Mouse (Mus musculus) heart, embryonic 15.5 days (tissue): ENCODE measurements around the gene Spata46. TPM values are rescaled to one million over a fixed set of nuclear protein-coding genes. Genes with fewer than 3 reads are reported as not detected.

Experiments used
- ATAC-seq: fragments of 200-750 bp; cut with Nextera tagmentation; replicated peaks from 2 replicates; pipeline ENCODE4 v1.8.0; 2017; ENCODE audit warnings: low read depth, moderate TSS enrichment; ENCODE audit not compliant: insufficient number of reproducible peaks, insufficient read depth, low FRiP score
- H3K27ac ChIP-seq: fragments of 300-500 bp; sonication (generic); 2 replicates; pipeline ENCODE4 v1.5.1; 2015; ENCODE audit warnings: mild to moderate bottlenecking, inconsistent platforms
- H3K27me3 ChIP-seq: fragments of 300-500 bp; sonication (generic); 2 replicates; pipeline ENCODE4 v1.6.1; 2015; ENCODE audit warnings: inconsistent platforms
- H3K36me3 ChIP-seq: fragments of 300-500 bp; sonication (generic); 2 replicates; pipeline ENCODE4 v1.6.1; 2015; ENCODE audit warnings: mild to moderate bottlenecking, inconsistent platforms
- H3K4me1 ChIP-seq: fragments of 300-500 bp; sonication (generic); replicated peaks from 2 replicates; pipeline ENCODE4 v1.6.1; 2015; ENCODE audit warnings: inconsistent platforms
- H3K4me2 ChIP-seq: fragments of 300-500 bp; sonication (generic); 2 replicates; pipeline ENCODE4 v1.6.1; 2015; ENCODE audit warnings: inconsistent platforms, mild to moderate bottlenecking, moderate library complexity
- H3K4me3 ChIP-seq: fragments of 300-500 bp; sonication (generic); 2 replicates; pipeline ENCODE4 v1.5.1; 2015; ENCODE audit warnings: mild to moderate bottlenecking, inconsistent platforms
- H3K9ac ChIP-seq: fragments of 300-500 bp; sonication (generic); 2 replicates; pipeline ENCODE4 v1.6.1; 2015; ENCODE audit warnings: mild to moderate bottlenecking, inconsistent platforms
- H3K9me3 ChIP-seq: fragments of 300-500 bp; sonication (generic); replicated peaks from 2 replicates; pipeline ENCODE4 v1.6.1; 2016; ENCODE audit warnings: inconsistent platforms
- WGBS: fragments of 180-500 bp; shearing (Covaris S2); methylation state at CpG from one replicate; pipeline ENCODE4 v1.1.7; 2015; ENCODE audit warnings: mixed read lengths; 5-methylcytosine and 5-hydroxymethylcytosine counted together
- polyA plus RNA-seq: library from polyadenylated mRNA; unstranded; fragments of >200 nt; fragmentation: Nextera tagmentation; extraction: Ambion mirVana; gene quantifications from 2 replicates; pipeline ENCODE4 v1.2.1, GENCODE M21; 2015

The Spata46 gene
- polyA plus RNA-seq, result 1.6 and 1.7 TPM in 2 replicates

GRCm38 (mm10) chr1:170308503-170308902 is at the start of gene Spata46:
Spata46 (plus strand) TSS chr1:170308803.
- no peak within 1 kb of the TSS for H3K4me3 ChIP-seq

DNA sequence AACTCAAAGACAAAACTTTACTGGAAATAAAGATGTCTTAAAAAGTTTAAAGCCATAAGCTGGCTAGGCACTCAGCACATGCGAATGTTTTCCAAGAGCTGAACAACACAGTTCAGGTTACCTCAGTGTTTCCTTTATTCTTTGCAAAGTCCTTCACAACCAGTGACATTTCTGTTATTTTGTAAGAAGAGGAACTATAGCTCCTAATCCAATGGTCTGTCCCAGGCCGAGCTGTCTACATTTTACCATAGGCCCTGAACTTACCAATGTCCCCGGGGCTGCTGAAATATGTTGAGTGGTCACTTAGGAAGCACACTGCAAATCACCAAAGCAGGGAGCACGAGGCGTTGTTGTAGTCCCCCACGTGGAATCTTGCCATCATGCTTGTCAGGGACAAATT is 38.3 kb upstream of the Spata46 start:
- no peak for ATAC-seq
- Histone ChIP-seq H3K27me3 (no peaks in the 10 kb centered on the region), H3K9me3 (no peaks in the 10 kb centered on the region), H3K4me3 (no peak overlapping the region), H3K9ac (no peak overlapping the region), H3K4me2 (no peak overlapping the region), H3K4me1 (0 out of 2 replicates have a peak, but pooled peaks cover 2% of the 10 kb centered on the region), H3K27ac (no peak overlapping the region), H3K36me3 (no peaks in the 10 kb centered on the region)
- WGBS, result 66% methylated on average over 6 of the region's 6 CpGs

More at GRCm38 (mm10) chr1:170308503-170308902, at the start of gene Spata46:
- Histone ChIP-seq H3K9me3 (no peaks in the 10 kb centered on the region), H3K27ac (no peak within 1 kb of the TSS), H3K27me3 (no peaks in the 10 kb centered on the region), H3K36me3 (no peaks in the 10 kb centered on the region), H3K4me2 (no peak within 1 kb of the TSS), H3K9ac (no peak within 1 kb of the TSS), H3K4me1 (no peaks in the 10 kb centered on the region)
- WGBS, result 82% methylated on average over 4 of the region's 4 CpGs
- ATAC-seq, result no peak

DNA sequence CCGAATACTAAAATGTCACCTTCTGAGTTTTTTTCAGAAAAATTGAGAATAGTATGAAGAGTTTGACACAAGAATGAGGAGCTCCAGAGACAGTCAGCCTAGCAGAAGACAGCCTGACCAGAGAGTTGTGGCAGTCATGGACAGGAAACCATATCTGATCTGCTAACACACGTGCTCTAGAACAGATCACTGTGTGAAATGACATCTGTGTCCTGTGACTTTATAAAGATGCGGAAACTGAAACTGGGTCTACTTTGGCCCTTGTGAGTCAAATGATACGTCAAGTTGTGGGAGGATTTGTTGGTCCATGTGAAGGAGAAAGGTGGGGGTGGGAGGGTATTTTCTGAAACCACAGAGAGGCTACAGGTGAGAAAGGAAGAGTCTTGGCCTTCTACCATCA is 37.9 kb upstream of the Spata46 start:
- no peak overlapping the region for H3K27ac ChIP-seq
- H3K27me3 ChIP-seq, result no peaks in the 10 kb centered on the region
- H3K36me3 ChIP-seq, result no peaks in the 10 kb centered on the region
- ATAC-seq, result no peak
- no peaks in the 10 kb centered on the region for H3K9me3 ChIP-seq
- H3K4me3 ChIP-seq, result no peak overlapping the region
- H3K4me2 ChIP-seq, result no peak overlapping the region
- H3K4me1 ChIP-seq, result 0 out of 2 replicates have a peak, but pooled peaks cover 2% of the 10 kb centered on the region
- WGBS, result 70% methylated on average over 4 of the region's 4 CpGs
- H3K9ac ChIP-seq, result no peak overlapping the region

DNA sequence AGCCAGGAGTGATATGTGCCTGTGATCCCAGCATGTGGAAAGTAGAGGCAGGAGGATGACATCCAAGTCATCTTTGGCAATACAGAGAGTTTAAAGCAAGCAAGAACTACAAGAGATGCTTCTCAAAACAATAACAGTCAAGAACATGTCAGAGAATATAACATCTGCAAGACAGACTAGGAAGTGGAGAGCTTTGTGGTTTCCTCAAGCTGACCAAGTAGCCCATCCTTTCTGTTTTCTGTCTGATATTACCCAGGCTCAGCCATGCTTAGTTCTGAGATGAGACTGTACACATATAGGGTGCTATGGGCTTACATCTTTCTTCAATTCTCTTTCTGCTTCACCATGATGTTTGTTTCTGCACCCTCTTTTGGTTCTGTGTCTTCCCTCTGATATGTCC is 35.4 kb upstream of the Spata46 start:
- no peak for ATAC-seq

DNA sequence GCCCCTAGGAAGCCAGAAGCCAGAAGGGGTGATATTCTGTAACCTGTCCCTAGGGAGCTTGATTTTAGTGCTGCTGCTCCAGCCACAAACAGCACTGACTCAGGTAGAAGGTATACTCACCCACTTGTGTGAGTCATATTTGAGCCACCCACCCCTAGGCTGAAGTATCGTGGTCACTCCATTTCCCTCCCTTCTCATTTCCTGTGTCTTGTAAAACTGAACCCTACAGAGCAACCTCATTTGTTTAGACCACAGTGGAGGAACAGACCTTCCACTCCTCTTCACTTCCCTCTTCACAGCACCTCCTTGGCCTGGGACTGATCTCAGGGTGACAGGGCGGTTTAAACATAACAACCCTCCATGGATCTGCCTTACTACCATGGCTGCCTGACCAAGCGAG is 31.6 kb upstream of the Spata46 start, which contains the start of gene Sh2d1b1:
Gene Sh2d1b1 (plus strand): TSS at position 305 of the 400 bp plus-strand sequence.
- Histone ChIP-seq H3K27ac (no peak within 1 kb of the TSS), H3K4me3 (no peak within 1 kb of the TSS), H3K27me3 (no peaks in the 10 kb centered on the region), H3K4me1 (no peaks in the 10 kb centered on the region), H3K9ac (no peak within 1 kb of the TSS), H3K9me3 (no peaks in the 10 kb centered on the region), H3K36me3 (no peaks in the 10 kb centered on the region), H3K4me2 (no peak within 1 kb of the TSS)
- no peak for ATAC-seq
- WGBS, result 48% methylated on average over 3 of the region's 3 CpGs

More for the DNA sequence above, 35.4 kb upstream of the Spata46 start:
- no peaks in the 10 kb centered on the region for H3K9me3 ChIP-seq
- no peak overlapping the region for H3K9ac ChIP-seq
- no peak overlapping the region for H3K4me3 ChIP-seq
- no peaks in the 10 kb centered on the region for H3K27me3 ChIP-seq
- no peak overlapping the region for H3K4me2 ChIP-seq
- no peak overlapping the region for H3K27ac ChIP-seq
- H3K36me3 ChIP-seq, result no peaks in the 10 kb centered on the region
- H3K4me1 ChIP-seq, result 0 out of 2 replicates have a peak, but pooled peaks cover 2% of the 10 kb centered on the region

DNA sequence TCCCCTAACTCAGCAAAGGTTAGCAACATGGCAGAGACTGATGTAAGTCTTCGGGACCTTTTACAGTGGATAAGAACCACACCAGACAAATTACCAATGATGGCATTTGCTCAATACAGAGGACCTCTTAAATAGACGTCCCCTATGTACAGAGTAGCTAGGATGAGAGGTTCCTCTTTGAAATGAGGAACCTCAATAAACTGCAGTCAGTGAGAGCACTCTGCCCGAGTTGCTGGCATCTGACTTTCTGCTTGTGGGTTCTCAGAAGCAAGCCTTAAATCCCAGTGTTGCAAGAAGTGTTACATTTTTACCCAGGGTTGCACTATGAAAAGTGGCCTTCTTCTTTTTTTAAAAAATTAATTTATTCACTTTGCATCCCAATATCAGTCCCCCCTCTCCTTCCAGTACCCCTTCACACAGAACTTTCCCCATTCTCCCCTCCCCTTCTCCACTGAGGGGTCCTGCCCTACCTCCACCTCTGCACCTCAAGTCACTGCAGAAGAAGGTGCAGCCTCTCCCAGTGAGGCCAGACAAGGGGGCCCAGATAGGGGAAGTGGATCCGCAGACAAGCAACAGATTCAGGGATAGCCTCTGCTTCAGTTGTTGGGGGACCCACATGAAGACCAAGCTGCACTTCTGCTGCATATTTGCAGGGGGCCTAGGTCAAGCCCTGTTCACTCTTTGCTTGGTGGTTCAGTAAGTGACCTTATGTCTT is 26.0 kb upstream of the Spata46 start:
- Histone ChIP-seq H3K4me3 (no peak overlapping the region), H3K27me3 (no peaks in the 10 kb centered on the region), H3K27ac (no peak overlapping the region), H3K4me2 (no peak overlapping the region), H3K9me3 (no peaks in the 10 kb centered on the region), H3K4me1 (no peaks in the 10 kb centered on the region), H3K36me3 (no peaks in the 10 kb centered on the region), H3K9ac (no peak overlapping the region)
- WGBS, result 61% methylated on average over 4 of the region's 4 CpGs
- no peak for ATAC-seq

DNA sequence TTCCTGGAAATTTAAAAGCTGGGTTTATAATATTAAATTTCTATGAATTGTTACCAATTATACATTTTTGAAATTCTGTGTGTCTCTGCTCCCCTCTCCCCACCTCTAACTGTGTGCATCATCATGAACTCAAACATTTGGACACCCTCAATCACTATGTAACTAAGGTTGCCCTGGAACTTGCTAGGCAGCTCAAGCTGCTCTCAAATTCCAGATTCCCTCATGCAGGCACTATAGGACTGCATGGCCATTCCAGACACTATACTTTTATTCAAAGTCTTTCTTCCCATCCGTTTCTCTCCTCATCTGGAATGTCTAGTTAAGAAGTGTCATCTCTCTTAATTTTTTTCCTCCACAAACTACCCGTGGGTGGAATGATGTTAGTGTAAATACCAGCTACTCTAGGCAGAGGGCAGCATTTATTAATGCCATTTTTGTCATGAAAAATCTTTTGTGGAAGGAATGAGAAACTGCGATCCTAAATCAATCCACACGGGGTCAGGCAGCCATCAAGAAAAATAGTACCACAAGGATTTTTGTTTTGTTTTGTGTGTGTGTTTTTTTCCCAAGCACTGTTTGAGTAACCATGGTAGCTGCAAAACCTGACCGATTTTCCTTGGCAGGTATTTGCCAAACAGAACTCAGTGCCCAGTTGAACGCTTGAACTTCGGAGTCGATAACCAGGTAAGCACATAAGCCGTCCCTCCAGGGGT is 16.2 kb upstream of the Spata46 start:
- H3K27ac ChIP-seq, result no peak overlapping the region
- H3K27me3 ChIP-seq, result no peaks in the 10 kb centered on the region
- no peak overlapping the region for H3K9ac ChIP-seq
- H3K4me3 ChIP-seq, result no peak overlapping the region
- peak overlapping the region; percentile 27 for H3K4me2 ChIP-seq
- H3K9me3 ChIP-seq, result no peaks in the 10 kb centered on the region
- H3K4me1 ChIP-seq, result peaks cover 3% of the 10 kb centered on the region; the same call in 1 of the 2 replicates
- no peak for ATAC-seq
- H3K36me3 ChIP-seq, result no peaks in the 10 kb centered on the region
- WGBS, result 38% methylated on average over 9 of the region's 9 CpGs

DNA sequence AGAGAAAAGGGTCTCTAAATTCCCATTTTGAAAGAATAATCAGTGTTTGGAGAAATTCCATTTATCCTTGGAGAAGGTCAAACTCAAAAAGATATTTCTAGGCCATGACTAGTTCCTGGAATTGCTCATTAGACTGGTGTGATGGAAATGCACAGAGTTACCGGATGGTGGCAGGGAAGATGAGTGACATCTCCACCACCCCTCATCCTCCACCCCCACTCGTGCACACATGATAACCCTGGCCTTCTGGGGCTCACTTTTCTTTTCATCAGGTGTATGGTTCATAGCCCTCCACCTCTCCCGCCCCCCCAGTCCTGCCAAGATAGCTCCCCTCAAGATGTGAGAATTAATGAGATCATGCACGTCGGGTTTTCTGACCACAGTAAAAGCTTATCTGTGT is 15.3 kb upstream of the Spata46 start:
- Histone ChIP-seq H3K4me1 (peaks cover 3% of the 10 kb centered on the region; the same call in 1 of the 2 replicates), H3K4me2 (no peak overlapping the region), H3K36me3 (no peaks in the 10 kb centered on the region), H3K27ac (no peak overlapping the region), H3K4me3 (no peak overlapping the region), H3K9ac (no peak overlapping the region), H3K9me3 (no peaks in the 10 kb centered on the region), H3K27me3 (no peaks in the 10 kb centered on the region)
- no peak for ATAC-seq
- WGBS, result 65% methylated on average over 5 of the region's 5 CpGs

- no peaks in the 10 kb centered on the region for H3K36me3 ChIP-seq
- no peak overlapping the region for H3K27ac ChIP-seq
- H3K9ac ChIP-seq, result no peak overlapping the region
- H3K27me3 ChIP-seq, result no peaks in the 10 kb centered on the region
- no peak for ATAC-seq
- H3K9me3 ChIP-seq, result no peaks in the 10 kb centered on the region
- no peak overlapping the region for H3K4me2 ChIP-seq
- H3K4me3 ChIP-seq, result no peak overlapping the region
- peaks cover 3% of the 10 kb centered on the region; the same call in 1 of the 2 replicates for H3K4me1 ChIP-seq
- WGBS, result 60% methylated on average over 15 of the region's 15 CpGs
These were observed 13.6 kb upstream of the Spata46 start for GRCm38 (mm10) chr1:170294786-170295570.

DNA sequence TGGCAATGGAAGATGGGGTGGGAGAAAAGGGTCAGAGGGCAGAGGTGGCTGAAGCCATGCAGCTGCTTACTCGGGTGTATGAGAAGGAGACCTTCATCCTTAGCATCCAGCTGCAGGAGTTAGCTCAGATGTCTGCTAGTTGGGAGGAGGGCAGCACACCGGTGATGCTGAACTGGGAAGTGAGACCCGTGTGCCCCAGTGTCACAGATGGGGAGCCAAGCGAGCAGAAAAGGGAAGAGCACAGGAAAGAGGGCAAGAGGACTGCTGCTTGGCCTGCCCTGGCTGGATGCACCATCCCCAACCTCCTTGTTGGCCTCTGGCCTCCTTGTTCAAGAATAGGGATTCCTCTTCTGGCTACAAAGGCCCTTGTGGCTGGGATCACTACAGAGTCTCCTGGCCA is 9.1 kb upstream of the Spata46 start:
- ATAC-seq, result no peak
- peaks cover 3% of the 10 kb centered on the region; the same call in 1 of the 2 replicates for H3K4me1 ChIP-seq
- H3K9me3 ChIP-seq, result no peaks in the 10 kb centered on the region
- WGBS, result 75% methylated on average over 4 of the region's 4 CpGs
- no peak overlapping the region for H3K4me2 ChIP-seq
- no peak overlapping the region for H3K4me3 ChIP-seq
- H3K36me3 ChIP-seq, result no peaks in the 10 kb centered on the region; the same call in 1 of the 2 replicates
- no peak overlapping the region for H3K27ac ChIP-seq
- no peak overlapping the region for H3K9ac ChIP-seq
- no peaks in the 10 kb centered on the region for H3K27me3 ChIP-seq

DNA sequence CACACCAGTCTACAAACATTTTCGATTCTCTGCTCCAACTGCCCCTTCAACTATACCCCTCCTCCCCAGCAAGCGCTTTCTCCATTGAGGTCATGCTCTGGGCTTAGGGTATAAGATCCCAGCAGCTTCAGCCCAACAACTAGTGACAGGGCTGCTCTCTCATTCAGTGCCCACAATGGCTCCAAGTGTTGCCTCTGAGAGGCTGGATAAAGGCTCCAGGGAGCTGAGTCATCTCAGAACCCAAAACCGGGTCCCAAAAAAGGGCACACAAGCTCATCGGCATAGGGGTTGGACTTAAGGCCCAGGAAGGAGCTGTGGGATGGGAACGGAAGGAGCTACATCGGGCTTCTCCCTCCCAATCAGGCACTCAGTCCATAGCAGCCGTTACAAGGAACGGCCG is 6.9 kb upstream of the Spata46 start:
- no peaks in the 10 kb centered on the region for H3K4me1 ChIP-seq
- no peak overlapping the region for H3K4me2 ChIP-seq
- no peak overlapping the region for H3K9ac ChIP-seq
- no peaks in the 10 kb centered on the region for H3K9me3 ChIP-seq
- H3K27me3 ChIP-seq, result no peaks in the 10 kb centered on the region
- no peaks in the 10 kb centered on the region; the same call in 1 of the 2 replicates for H3K36me3 ChIP-seq
- 91% methylated on average over 9 of the region's 9 CpGs for WGBS
- no peak for ATAC-seq
- H3K27ac ChIP-seq, result no peak overlapping the region
- H3K4me3 ChIP-seq, result no peak overlapping the region
